ENCODE assay signal across 8 mouse cellular contexts in the genomic region with DNA sequence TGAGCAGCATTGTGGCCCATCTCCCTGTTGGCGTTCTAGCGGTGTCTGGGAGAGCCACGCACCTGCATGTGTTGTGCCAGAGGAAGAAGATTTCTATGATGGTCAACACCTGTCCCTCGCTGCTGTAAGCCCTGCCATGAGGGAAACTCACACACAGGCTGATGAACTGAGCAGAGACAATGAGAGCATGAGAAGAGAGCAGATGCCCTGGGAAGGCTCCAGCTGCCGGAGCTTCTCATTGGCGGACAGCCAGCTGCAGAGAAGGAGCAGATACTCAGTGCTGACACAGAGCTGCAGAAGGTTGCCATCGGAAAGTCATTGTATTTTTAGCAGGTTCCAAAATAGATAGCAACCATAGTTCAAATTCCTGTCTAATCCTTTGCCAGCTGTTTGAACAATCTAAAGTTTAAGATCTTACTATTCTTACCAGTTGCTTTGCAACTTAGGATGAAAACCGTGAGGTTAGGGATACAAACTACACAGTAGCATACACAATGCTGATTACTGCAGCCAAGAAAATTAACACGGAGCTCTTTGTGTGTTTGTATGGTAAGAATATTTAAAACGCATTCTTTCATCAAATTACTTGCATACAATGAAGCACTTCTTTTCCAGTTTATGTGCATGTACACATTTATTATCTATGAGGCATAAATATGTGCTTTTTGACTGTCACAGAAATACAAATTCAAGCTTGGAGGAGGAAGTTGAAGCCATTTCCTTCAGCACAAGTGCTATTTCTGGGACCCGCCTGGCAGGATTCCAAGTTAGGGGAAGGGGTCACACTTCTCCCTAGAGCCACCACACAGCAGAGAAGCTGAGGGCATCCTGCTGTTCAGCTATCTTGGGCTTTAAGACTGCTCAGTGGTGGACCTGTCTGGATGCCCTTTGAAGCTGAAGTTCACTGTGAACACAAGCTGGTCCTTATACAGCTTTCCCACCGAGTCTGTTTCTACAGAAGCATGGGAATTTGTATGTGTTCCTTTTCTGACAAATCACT. TPM values are rescaled to one million over a fixed set of nuclear protein-coding genes. Genes with fewer than 3 reads are reported as not detected.
DNase-seq lines count a peak whose midpoint lies in the region; ATAC-seq lines count a peak whose summit lies in the region.

No protein-coding gene starts in this region.

- no peak overlapping the region for H3K4me2 ChIP-seq in midbrain, embryonic 14.5 days (ENCODE audit: low read length)
- peak overlapping the region; percentile 23 for H3K4me2 ChIP-seq in heart, embryonic 11.5 days
- no peak overlapping the region for H3K4me2 ChIP-seq in midbrain, embryonic 16.5 days (ENCODE audit: low read length)

- H3K9me3 ChIP-seq in midbrain, embryonic 14.5 days (ENCODE audit: control insufficient read depth, low read length): no peaks in the 10 kb centered on the region
- no peaks in the 10 kb centered on the region for H3K9me3 ChIP-seq in midbrain, embryonic 10.5 days (replicated peaks)
- no peaks in the 10 kb centered on the region for H3K9me3 ChIP-seq in heart, embryonic 11.5 days (replicated peaks; ENCODE audit: control insufficient read depth, low read length)
- H3K9me3 ChIP-seq in midbrain, embryonic 16.5 days (replicated peaks; ENCODE audit: control insufficient read depth, low read length, poor library complexity, severe bottlenecking): no peaks in the 10 kb centered on the region

- no peak for ATAC-seq in midbrain, embryonic 14.5 days (ENCODE audit: low FRiP score, low TSS enrichment)
- ATAC-seq in heart, embryonic 11.5 days (replicated peaks; ENCODE audit: insufficient number of reproducible peaks, low FRiP score, low TSS enrichment): peak; percentile 83
- peak; percentile 81 for ATAC-seq in midbrain, embryonic 16.5 days

- no peaks in the 10 kb centered on the region for H3K36me3 ChIP-seq in midbrain, embryonic 14.5 days (ENCODE audit: control insufficient read depth, insufficient read depth, low read length)
- no peaks in the 10 kb centered on the region for H3K36me3 ChIP-seq in midbrain, embryonic 10.5 days
- no peaks in the 10 kb centered on the region for H3K36me3 ChIP-seq in heart, embryonic 11.5 days (ENCODE audit: control insufficient read depth, insufficient read depth, low read length)
- no peaks in the 10 kb centered on the region for H3K36me3 ChIP-seq in midbrain, embryonic 16.5 days (ENCODE audit: control insufficient read depth, insufficient read depth, low read length)

- no peak overlapping the region for H3K4me3 ChIP-seq in midbrain, embryonic 14.5 days (replicated peaks; ENCODE audit: low read depth, low read length)
- no peak overlapping the region for H3K4me3 ChIP-seq in midbrain, embryonic 10.5 days
- H3K4me3 ChIP-seq in heart, embryonic 11.5 days (ENCODE audit: low read depth, low read length): no peak overlapping the region
- H3K4me3 ChIP-seq in midbrain, embryonic 16.5 days (ENCODE audit: low read depth, low read length): no peak overlapping the region

- peak overlapping the region; percentile 38 for H3K27ac ChIP-seq in midbrain, embryonic 14.5 days (replicated peaks; ENCODE audit: low read depth, low read length)
- no peak overlapping the region for H3K27ac ChIP-seq in midbrain, embryonic 10.5 days (replicated peaks)
- H3K27ac ChIP-seq in heart, embryonic 11.5 days (ENCODE audit: low read depth, low read length): peak overlapping the region; percentile 84
- 0 out of 2 replicates have a peak overlapping the region, but pooled peaks have one; percentile 55 for H3K27ac ChIP-seq in midbrain, embryonic 16.5 days (ENCODE audit: low read length)

- H3K27me3 ChIP-seq in midbrain, embryonic 14.5 days (ENCODE audit: control insufficient read depth, insufficient read depth, low read length): no peaks in the 10 kb centered on the region
- no peaks in the 10 kb centered on the region for H3K27me3 ChIP-seq in midbrain, embryonic 10.5 days (ENCODE audit: low read depth, poor library complexity, severe bottlenecking)
- no peaks in the 10 kb centered on the region for H3K27me3 ChIP-seq in heart, embryonic 11.5 days (ENCODE audit: control insufficient read depth, insufficient read depth, low read length)
- H3K27me3 ChIP-seq in midbrain, embryonic 16.5 days (ENCODE audit: control insufficient read depth, insufficient read depth, low read depth, low read length): no peaks in the 10 kb centered on the region

- peak; percentile 68 for DNase-seq in midbrain, embryonic 14.5 days
- no peak for DNase-seq in midbrain, embryonic 10.5 days (ENCODE audit: low spot score)
- DNase-seq in cerebellum, postnatal 36 days: peak; percentile 61 to 73
- DNase-seq in layer of hippocampus, adult 8-10 months (ENCODE audit: low spot score in 2 of 2): peak; percentile 75 to 76
- DNase-seq in natural killer cell, adult 2 months (ENCODE audit: low spot score in 2 of 2): no peak
- DNase-seq in thymus, postnatal 14 days: no peak

- H3K9ac ChIP-seq in midbrain, embryonic 14.5 days (replicated peaks; ENCODE audit: low read length): no peak overlapping the region
- H3K9ac ChIP-seq in heart, embryonic 11.5 days (ENCODE audit: low read depth, low read length): no peak overlapping the region
- no peak overlapping the region for H3K9ac ChIP-seq in midbrain, embryonic 16.5 days (ENCODE audit: low read depth, low read length)

- WGBS in midbrain, embryonic 14.5 days: 67% methylated on average over 12 of the region's 12 CpGs
- 79% methylated on average over 12 of the region's 12 CpGs for WGBS in midbrain, embryonic 10.5 days
- 39% methylated on average over 12 of the region's 12 CpGs for WGBS in heart, embryonic 11.5 days (ENCODE audit: insufficient replicate concordance)
- WGBS in midbrain, embryonic 16.5 days: 59% methylated on average over 12 of the region's 12 CpGs

- no peaks in the 10 kb centered on the region for H3K4me1 ChIP-seq in midbrain, embryonic 14.5 days (ENCODE audit: control insufficient read depth, insufficient read depth, low read length)
- no peaks in the 10 kb centered on the region for H3K4me1 ChIP-seq in midbrain, embryonic 10.5 days
- H3K4me1 ChIP-seq in heart, embryonic 11.5 days (ENCODE audit: control insufficient read depth, insufficient read depth, low read length): peaks cover 19% of the 10 kb centered on the region
- H3K4me1 ChIP-seq in midbrain, embryonic 16.5 days (ENCODE audit: control insufficient read depth, insufficient read depth, low read length): peaks cover 4% of the 10 kb centered on the region; the same call in 1 of the 2 replicates

RNA-seq across cellular contexts. Expression of a gene that starts 42.6 kb away (rescaled TPM):
- polyA plus RNA-seq in midbrain, embryonic 14.5 days (2014; fragmentation: Nextera tagmentation; extraction: Ambion mirVana): 1.4 TPM in 2 replicates
- 0.25 and 0.27 TPM in 2 replicates for polyA plus RNA-seq in midbrain, embryonic 10.5 days (2016; fragmentation: Nextera tagmentation; extraction: Ambion mirVana)
- 0.10 and 0.13 TPM in 2 replicates for polyA plus RNA-seq in heart, embryonic 11.5 days (2014; fragmentation: Nextera tagmentation; extraction: Ambion mirVana)
- total RNA-seq in layer of hippocampus, adult 8-10 months (2022): 1 to 10 TPM; 2.4 to 2.8 (median 2.7) TPM
- polyA plus RNA-seq in midbrain, embryonic 16.5 days (2015; fragmentation: Nextera tagmentation; extraction: Ambion mirVana): 2.0 and 2.3 TPM in 2 replicates

Comparison
In these comparisons a context has a peak if more than half of its experiments do, and no peak if none do; other contexts are left out.
1. DNase-seq: peak in midbrain, embryonic 14.5 days (single experiment), cerebellum, postnatal 36 days (2 of 2) and layer of hippocampus, adult 8-10 months (2 of 2); none in midbrain, embryonic 10.5 days (single experiment), natural killer cell, adult 2 months (0 of 2) and thymus, postnatal 14 days (single experiment).